In the genomic region with DNA sequence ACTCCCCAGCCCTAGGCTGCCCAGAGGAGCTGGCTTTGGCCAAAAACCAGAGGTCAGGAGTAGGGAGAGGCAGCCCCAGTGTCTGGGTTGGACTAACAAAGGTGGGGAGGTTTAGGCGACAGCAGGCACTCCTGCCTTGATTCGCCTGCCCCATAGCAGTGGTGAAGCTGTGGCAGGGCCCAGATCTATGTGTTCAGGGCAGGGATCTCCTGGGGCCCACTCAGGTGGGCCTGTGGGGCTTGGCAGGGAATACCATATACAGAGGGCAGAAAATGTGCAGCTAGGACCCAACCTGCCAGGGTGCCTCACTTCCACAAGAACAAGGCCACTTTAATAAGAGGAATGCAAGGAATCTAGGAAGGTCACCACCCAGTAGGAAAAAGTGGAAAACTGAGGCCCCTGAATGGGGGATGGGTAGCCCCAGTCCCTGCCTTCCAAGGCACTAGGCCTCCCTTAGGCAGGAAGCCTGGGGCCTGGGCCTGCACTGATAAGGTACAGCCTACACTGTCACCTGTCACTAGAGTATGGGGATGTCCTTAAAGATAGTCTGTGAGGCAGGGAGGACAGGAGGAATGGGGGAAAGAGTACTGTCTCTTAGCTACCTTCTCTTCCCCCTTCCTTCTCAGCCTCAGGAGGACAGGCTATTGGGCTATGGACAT, we compare ENCODE assay signal across 9 mouse cellular contexts. TPM values are rescaled to one million over a fixed set of nuclear protein-coding genes. Genes with fewer than 3 reads are reported as not detected.
DNase-seq lines count a peak whose midpoint lies in the region; ATAC-seq and TF ChIP-seq lines count a peak whose summit lies in the region.
"Had no signal": no experiment of that assay in that cellular context is flagged by ENCODE, and none has a peak within 500 bp of the region (broad histone marks: within the 10 kb centered on the region; RNA-seq: fewer than 3 reads in every experiment).

No protein-coding gene starts in this region.

- no peak for DNase-seq in kidney, adult 9 months
- DNase-seq in spleen, postnatal 4 days (ENCODE audit: low spot score in 2 of 2), result peak; percentile 78 to 87
- no peak for DNase-seq in left cerebral cortex, adult 18-20 months (ENCODE audit: low spot score in 2 of 2)
- DNase-seq in testis, postnatal 10 days (ENCODE audit: low spot score), result no peak
- DNase-seq: gastrocnemius, postnatal 25 days had no signal

- no peaks in the 10 kb centered on the region for H3K9me3 ChIP-seq in kidney, embryonic 15.5 days (replicated peaks)
- H3K9me3 ChIP-seq in limb, embryonic 13.5 days, result no peaks in the 10 kb centered on the region
- no peaks in the 10 kb centered on the region for H3K9me3 ChIP-seq in hindbrain, embryonic 12.5 days (replicated peaks)

- 84% methylated on average over 2 of the region's 2 CpGs for WGBS in kidney, embryonic 15.5 days
- 4% methylated on average over 2 of the region's 2 CpGs for WGBS in bone marrow, adult 2 months
- WGBS in limb, embryonic 13.5 days, result 93% methylated on average over 2 of the region's 2 CpGs
- WGBS in hindbrain, embryonic 12.5 days, result 78% methylated on average over 2 of the region's 2 CpGs

- H3K27ac ChIP-seq in kidney, embryonic 15.5 days, result 0 out of 2 replicates have a peak overlapping the region, but pooled peaks have one; percentile 11
- H3K27ac ChIP-seq in bone marrow, adult 2 months (ENCODE audit: control insufficient read depth, insufficient read depth, low read depth, low read length, poor library complexity), result peak overlapping the region; percentile 91
- peak overlapping the region; percentile 99; the same call in 1 of the 2 replicates for H3K27ac ChIP-seq in limb, embryonic 13.5 days
- no peak overlapping the region for H3K27ac ChIP-seq in hindbrain, embryonic 12.5 days

- H3K9ac ChIP-seq in kidney, embryonic 15.5 days, result no peak overlapping the region
- peak overlapping the region; percentile 19; the same call in 1 of the 2 replicates for H3K9ac ChIP-seq in limb, embryonic 13.5 days
- H3K9ac ChIP-seq in hindbrain, embryonic 12.5 days, result no peak overlapping the region

- no peak overlapping the region for H3K4me3 ChIP-seq in kidney, embryonic 15.5 days (replicated peaks)
- peak overlapping the region; percentile 61 for H3K4me3 ChIP-seq in bone marrow, adult 2 months (replicated peaks; ENCODE audit: control insufficient read depth, low read depth, low read length)
- H3K4me3 ChIP-seq in limb, embryonic 13.5 days, result no peak overlapping the region
- no peak overlapping the region for H3K4me3 ChIP-seq in hindbrain, embryonic 12.5 days

- TF ChIP-seq CTCF in bone marrow, adult 2 months (IDR thresholded peaks at IDR 0.05; ENCODE audit: control insufficient read depth, insufficient read depth, low read length), result no peak

- H3K36me3 ChIP-seq in kidney, embryonic 15.5 days, result no peaks in the 10 kb centered on the region
- no peaks in the 10 kb centered on the region for H3K36me3 ChIP-seq in limb, embryonic 13.5 days
- H3K36me3 ChIP-seq in hindbrain, embryonic 12.5 days, result no peaks in the 10 kb centered on the region

- no peak for TF ChIP-seq POLR2A in bone marrow, adult 2 months (IDR thresholded peaks at IDR 0.05; ENCODE audit: borderline replicate concordance, control insufficient read depth, low read depth, low read length)

- 0 out of 2 replicates have a peak, but pooled peaks have one; percentile 40 for ATAC-seq in kidney, embryonic 15.5 days (replicated peaks; ENCODE audit: low FRiP score)
- ATAC-seq in limb, embryonic 13.5 days (ENCODE audit: low FRiP score, low read depth), result no peak
- ATAC-seq in hindbrain, embryonic 12.5 days (ENCODE audit: low FRiP score), result no peak

- H3K4me2 ChIP-seq in kidney, embryonic 15.5 days, result no peak overlapping the region
- peak overlapping the region; percentile 42 for H3K4me2 ChIP-seq in limb, embryonic 13.5 days (replicated peaks)
- H3K4me2 ChIP-seq in hindbrain, embryonic 12.5 days (replicated peaks), result no peak overlapping the region

- no peaks in the 10 kb centered on the region for H3K27me3 ChIP-seq in kidney, embryonic 15.5 days
- H3K27me3 ChIP-seq in limb, embryonic 13.5 days, result no peaks in the 10 kb centered on the region
- no peaks in the 10 kb centered on the region for H3K27me3 ChIP-seq in hindbrain, embryonic 12.5 days

- peaks cover 49% of the 10 kb centered on the region for H3K4me1 ChIP-seq in kidney, embryonic 15.5 days
- H3K4me1 ChIP-seq in bone marrow, adult 2 months (ENCODE audit: control insufficient read depth, insufficient read depth, low read length), result peaks cover 13% of the 10 kb centered on the region
- H3K4me1 ChIP-seq in limb, embryonic 13.5 days, result peaks cover 63% of the 10 kb centered on the region
- H3K4me1 ChIP-seq in hindbrain, embryonic 12.5 days, result peaks cover 11% of the 10 kb centered on the region

RNA-seq across cellular contexts. Expression of a gene that starts 1.4 kb away (rescaled TPM):
- polyA plus RNA-seq in kidney, embryonic 15.5 days (2015; fragmentation: Nextera tagmentation; extraction: Ambion mirVana), result 2.2 and 2.3 TPM in 2 replicates
- polyA plus RNA-seq in bone marrow, adult 2 months (2011; ENCODE audit: insufficient read depth, insufficient read length, low replicate concordance, missing spikeins), result 98.0 and 152 TPM in 2 replicates
- polyA plus RNA-seq in limb, embryonic 13.5 days (2015; fragmentation: Nextera tagmentation; extraction: Ambion mirVana), result 3.4 and 5.2 TPM in 2 replicates
- 2.2 and 2.8 TPM in 2 replicates for polyA plus RNA-seq in hindbrain, embryonic 12.5 days (2016; fragmentation: Nextera tagmentation; extraction: Ambion mirVana)
- under 1 TPM in 1 of 2 experiments, not detected in 1; 0.44 TPM for total RNA-seq in left cerebral cortex, adult 18-20 months (2021)

RNA-seq across cellular contexts. Expression of a gene that starts 37.2 kb away (rescaled TPM):
- 0.73 and 1.1 TPM in 2 replicates for polyA plus RNA-seq in kidney, embryonic 15.5 days (2015; fragmentation: Nextera tagmentation; extraction: Ambion mirVana)
- polyA plus RNA-seq in bone marrow, adult 2 months (2011; ENCODE audit: insufficient read depth, insufficient read length, low replicate concordance, missing spikeins), result 0.61 TPM in 1 of 2 replicates, not detected in the other
- 0.75 and 1.4 TPM in 2 replicates for polyA plus RNA-seq in limb, embryonic 13.5 days (2015; fragmentation: Nextera tagmentation; extraction: Ambion mirVana)
- polyA plus RNA-seq in hindbrain, embryonic 12.5 days (2016; fragmentation: Nextera tagmentation; extraction: Ambion mirVana), result 0.41 and 0.56 TPM in 2 replicates
- not detected for total RNA-seq in left cerebral cortex, adult 18-20 months (2021)
- total RNA-seq: gastrocnemius, postnatal 25 days had no signal

RNA-seq across cellular contexts. Expression of a gene that starts 46.3 kb away (rescaled TPM):
- polyA plus RNA-seq in kidney, embryonic 15.5 days (2015; fragmentation: Nextera tagmentation; extraction: Ambion mirVana), result 519 and 576 TPM in 2 replicates
- polyA plus RNA-seq in bone marrow, adult 2 months (2011; ENCODE audit: insufficient read depth, insufficient read length, low replicate concordance, missing spikeins), result 51.9 and 92.5 TPM in 2 replicates
- 532 and 537 TPM in 2 replicates for polyA plus RNA-seq in limb, embryonic 13.5 days (2015; fragmentation: Nextera tagmentation; extraction: Ambion mirVana)
- 251 and 261 TPM in 2 replicates for polyA plus RNA-seq in hindbrain, embryonic 12.5 days (2016; fragmentation: Nextera tagmentation; extraction: Ambion mirVana)
- total RNA-seq in left cerebral cortex, adult 18-20 months (2021), result 100 to 1,000 TPM; 388 to 392 TPM

Comparison
In these comparisons a context has a peak if more than half of its experiments do, and no peak if none do; other contexts are left out.
1. DNase-seq: peak in spleen, postnatal 4 days (2 of 2); none in kidney, adult 9 months (single experiment), left cerebral cortex, adult 18-20 months (0 of 2) and testis, postnatal 10 days (single experiment).
2. RNA of a gene that starts 1.4 kb away (polyA plus RNA-seq): 98.0 to 152 TPM in bone marrow, adult 2 months; 3.4 to 5.2 TPM in limb, embryonic 13.5 days, 2.2 to 2.8 TPM in hindbrain, embryonic 12.5 days and 2.2 to 2.3 TPM in kidney, embryonic 15.5 days; every median in the first group is over 10 times any median in the second.